Mouse (Mus musculus): ENCODE measurements around the gene Clec3a. TPM values are rescaled to one million over a fixed set of nuclear protein-coding genes. Genes with fewer than 3 reads are reported as not detected.

Clec3a gene
- polyA plus RNA-seq, 1 experiment from 2014 or later: not detected

DNA sequence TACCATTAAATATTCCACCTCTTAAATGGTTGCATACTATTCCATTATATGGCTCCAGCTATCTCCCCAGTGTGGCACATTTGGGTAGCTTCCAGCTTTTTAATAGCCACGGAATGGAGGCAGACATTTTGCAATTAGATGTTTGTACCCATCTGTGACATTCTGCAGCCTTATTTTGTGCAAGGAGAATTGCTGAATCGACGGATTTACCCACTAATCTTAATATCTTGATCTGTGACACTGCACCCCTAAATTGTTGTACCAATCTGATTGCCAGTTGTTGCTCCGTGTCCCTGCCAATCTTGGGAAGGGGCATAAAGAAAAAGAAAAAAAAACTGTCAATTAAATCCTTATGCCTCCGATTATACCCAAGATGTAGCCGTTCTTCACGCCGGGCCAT is 37.4 kb downstream of the Clec3a start:
- ATAC-seq (no peak), DNase-seq (ENCODE audit: low read depth, low spot score) (no peak)
- no peaks in the 10 kb centered on the region for H3K27me3 ChIP-seq
- TF ChIP-seq CTCF (IDR thresholded peaks at IDR 0.05): no peak
- CTCF ChIA-PET: no interaction called here
- POLR2A ChIA-PET: interaction anchor here (0.6 kb wide), 1 partner anchor 1823 kb away, joined by 3 read pairs; no protein-coding TSS in a partner anchor
- in situ Hi-C loops (cut with MboI; ENCODE audit: low pct_unique_long_range_greater_than_20kb): loop anchor here (5.0 to 10.0 kb wide), 2 partner anchors 1259 to 1982 kb away; no protein-coding TSS in a partner anchor

GRCm38 (mm10) chr8:114455953-114456352 is 38.1 kb downstream of the Clec3a start:
- ATAC-seq (no peak), DNase-seq (ENCODE audit: low read depth, low spot score) (no peak)
- ChIA-PET POLR2A (interaction anchor here (0.6 kb wide), 1 partner anchor 1822 kb away, joined by 3 read pairs; no protein-coding TSS in a partner anchor), CTCF (no interaction called here)
- no peaks in the 10 kb centered on the region for H3K27me3 ChIP-seq
- no peak for TF ChIP-seq CTCF (IDR thresholded peaks at IDR 0.05)
- in situ Hi-C loops (cut with MboI; ENCODE audit: low pct_unique_long_range_greater_than_20kb): loop anchor here (5.0 to 10.0 kb wide), 2 partner anchors 1259 to 1981 kb away; no protein-coding TSS in a partner anchor

GRCm38 (mm10) chr8:114458113-114458784 is 40.4 kb downstream of the Clec3a start:
- ChIA-PET CTCF (no interaction called here), POLR2A (no interaction called here)
- no peak for TF ChIP-seq CTCF (IDR thresholded peaks at IDR 0.05)
- in situ Hi-C loops (cut with MboI; ENCODE audit: low pct_unique_long_range_greater_than_20kb): loop anchor here (5.0 to 10.0 kb wide), 2 partner anchors 1257 to 1979 kb away; no protein-coding TSS in a partner anchor
- no peaks in the 10 kb centered on the region for H3K27me3 ChIP-seq
- no peak for DNase-seq (ENCODE audit: low read depth, low spot score)
- no peak for ATAC-seq

DNA sequence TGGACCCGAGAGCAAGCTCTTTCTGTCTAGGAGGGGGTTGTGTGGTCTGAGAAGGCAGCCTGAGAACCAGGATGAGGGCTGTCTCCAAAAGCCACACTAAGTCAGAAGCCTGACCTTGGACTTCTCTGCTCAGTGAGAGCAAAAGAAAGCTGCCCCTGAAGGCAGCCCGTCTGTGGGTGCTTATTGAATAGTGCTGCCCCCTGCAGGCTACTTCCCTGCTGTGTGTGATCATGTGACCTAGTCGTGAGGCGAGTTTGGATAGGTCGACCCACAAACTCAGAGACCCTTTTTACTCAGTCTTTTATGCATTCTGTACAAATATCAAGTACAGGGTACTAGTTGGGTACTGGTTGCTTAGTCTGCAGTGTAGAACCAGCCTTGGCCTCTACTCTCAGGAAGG is 42.7 kb downstream of the Clec3a start:
- ATAC-seq: no peak
- TF ChIP-seq CTCF (IDR thresholded peaks at IDR 0.05): no peak
- in situ Hi-C loops (cut with MboI; ENCODE audit: low pct_unique_long_range_greater_than_20kb): no loop called here
- H3K27me3 ChIP-seq: no peaks in the 10 kb centered on the region
- DNase-seq (ENCODE audit: low read depth, low spot score): no peak
- CTCF ChIA-PET: interaction anchor here (1.4 kb wide), 1 partner anchor 16 kb away, joined by 3 read pairs; no protein-coding TSS in a partner anchor
- POLR2A ChIA-PET: no interaction called here

DNA sequence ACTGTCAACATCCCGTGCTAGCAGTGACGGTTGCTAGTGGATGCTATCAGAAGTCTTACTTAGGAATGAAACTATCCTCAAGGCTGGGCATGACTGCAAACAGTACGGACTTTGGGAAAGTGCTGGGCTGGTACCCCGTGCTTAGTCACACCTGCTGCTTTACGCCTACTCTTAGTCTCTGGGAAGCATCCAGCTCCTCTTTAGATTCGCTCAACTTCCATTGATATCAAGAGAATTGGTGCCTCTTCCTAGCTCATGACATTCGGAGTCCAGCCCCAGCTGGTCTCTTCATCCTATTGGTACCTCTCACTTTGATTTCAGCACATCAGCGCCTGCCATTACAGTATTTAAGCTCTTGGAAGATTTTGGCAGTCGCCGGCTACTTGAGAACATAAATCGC is 44.7 kb downstream of the Clec3a start:
- CTCF ChIA-PET: no interaction called here
- no peak for DNase-seq (ENCODE audit: low read depth, low spot score)
- no peak for TF ChIP-seq CTCF (IDR thresholded peaks at IDR 0.05)
- POLR2A ChIA-PET: no interaction called here
- no peaks in the 10 kb centered on the region for H3K27me3 ChIP-seq
- in situ Hi-C loops (cut with MboI; ENCODE audit: low pct_unique_long_range_greater_than_20kb): no loop called here
- ATAC-seq: no peak

- H3K27me3 ChIP-seq: no peaks in the 10 kb centered on the region
- DNase-seq (ENCODE audit: low read depth, low spot score) (no peak), ATAC-seq (no peak)
- TF ChIP-seq CTCF (IDR thresholded peaks at IDR 0.05): no peak
- in situ Hi-C loops (cut with MboI; ENCODE audit: low pct_unique_long_range_greater_than_20kb): no loop called here
- ChIA-PET POLR2A (no interaction called here), CTCF (no interaction called here)
Measured at GRCm38 (mm10) chr8:114463305-114463704, 45.4 kb downstream of the Clec3a start.

GRCm38 (mm10) chr8:114468526-114469207 is 50.8 kb downstream of the Clec3a start:
- no peak for DNase-seq (ENCODE audit: low read depth, low spot score)
- POLR2A ChIA-PET: no interaction called here
- CTCF ChIA-PET: no interaction called here
- H3K27me3 ChIP-seq: no peaks in the 10 kb centered on the region
- no peak for ATAC-seq
- in situ Hi-C loops (cut with MboI; ENCODE audit: low pct_unique_long_range_greater_than_20kb): no loop called here
- no peak for TF ChIP-seq CTCF (IDR thresholded peaks at IDR 0.05)

DNA sequence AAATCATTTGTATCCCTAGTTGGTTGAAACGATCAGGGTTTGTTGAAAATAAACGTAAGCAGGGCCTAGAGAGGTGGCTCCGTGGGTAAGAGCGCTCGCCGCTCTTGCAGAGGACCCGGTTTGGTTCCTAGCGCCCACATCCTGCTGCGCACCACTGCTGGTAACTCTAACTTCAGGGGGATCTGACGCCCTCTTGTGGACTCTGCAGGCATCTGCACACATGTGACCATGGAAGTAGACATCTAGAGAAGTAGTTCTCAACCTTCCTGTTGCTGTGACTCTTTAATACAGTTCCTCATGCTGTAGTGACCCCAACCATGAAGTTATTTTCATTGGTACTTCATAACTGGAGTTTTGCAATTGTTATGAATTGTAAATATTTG is 51.3 kb downstream of the Clec3a start:
- DNase-seq (ENCODE audit: low read depth, low spot score) (no peak), ATAC-seq (no peak)
- ChIA-PET CTCF (interaction anchor here (0.6 kb wide), 1 partner anchor 1421 kb away, joined by 3 read pairs; no protein-coding TSS in a partner anchor), POLR2A (no interaction called here)
- no peak for TF ChIP-seq CTCF (IDR thresholded peaks at IDR 0.05)
- in situ Hi-C loops (cut with MboI; ENCODE audit: low pct_unique_long_range_greater_than_20kb): no loop called here
- H3K27me3 ChIP-seq: no peaks in the 10 kb centered on the region

DNA sequence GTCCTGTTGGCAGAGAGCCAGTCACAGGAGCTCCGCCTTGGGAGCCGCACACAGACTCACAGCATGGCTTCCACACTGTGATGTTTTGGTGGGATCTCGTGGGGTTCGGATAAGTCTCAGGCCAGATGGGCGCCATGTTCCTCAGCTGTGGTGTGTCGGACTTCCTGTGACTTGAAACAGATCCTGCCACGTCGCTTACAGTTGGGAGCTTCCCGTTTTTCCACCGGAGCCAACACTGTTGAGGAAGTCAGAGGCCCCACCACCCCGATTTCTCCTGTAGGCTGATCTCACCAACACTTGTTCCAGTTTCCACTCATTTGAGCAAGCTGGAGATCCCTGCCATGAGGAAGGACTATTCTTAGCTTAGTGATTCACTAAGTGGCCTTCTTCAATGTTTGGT is 55.7 kb downstream of the Clec3a start:
- CTCF ChIA-PET: no interaction called here
- DNase-seq (ENCODE audit: low read depth, low spot score) (no peak), ATAC-seq (no peak)
- no peak for TF ChIP-seq CTCF (IDR thresholded peaks at IDR 0.05)
- POLR2A ChIA-PET: no interaction called here
- no peaks in the 10 kb centered on the region for H3K27me3 ChIP-seq
- in situ Hi-C loops (cut with MboI; ENCODE audit: low pct_unique_long_range_greater_than_20kb): no loop called here

Other genes starting within 250 kb of the Clec3a start
- 0.21 TPM for gene Vat1l, start 212.5 kb upstream of the Clec3a start, polyA plus RNA-seq (2021)
- gene Wwox, start 21.6 kb downstream of the Clec3a start, polyA plus RNA-seq (2021): 21.9 TPM

Data from Patski (cell line).